Mouse (Mus musculus) B cell, adult 2 months (primary cell): Measurements from ENCODE around the gene Mon1a.

ENCODE experiments used
- DNase-seq, 2 experiments: peaks; one replicate each; pipeline ENCODE4 v3.0.0; 2022

The Mon1a gene

DNA sequence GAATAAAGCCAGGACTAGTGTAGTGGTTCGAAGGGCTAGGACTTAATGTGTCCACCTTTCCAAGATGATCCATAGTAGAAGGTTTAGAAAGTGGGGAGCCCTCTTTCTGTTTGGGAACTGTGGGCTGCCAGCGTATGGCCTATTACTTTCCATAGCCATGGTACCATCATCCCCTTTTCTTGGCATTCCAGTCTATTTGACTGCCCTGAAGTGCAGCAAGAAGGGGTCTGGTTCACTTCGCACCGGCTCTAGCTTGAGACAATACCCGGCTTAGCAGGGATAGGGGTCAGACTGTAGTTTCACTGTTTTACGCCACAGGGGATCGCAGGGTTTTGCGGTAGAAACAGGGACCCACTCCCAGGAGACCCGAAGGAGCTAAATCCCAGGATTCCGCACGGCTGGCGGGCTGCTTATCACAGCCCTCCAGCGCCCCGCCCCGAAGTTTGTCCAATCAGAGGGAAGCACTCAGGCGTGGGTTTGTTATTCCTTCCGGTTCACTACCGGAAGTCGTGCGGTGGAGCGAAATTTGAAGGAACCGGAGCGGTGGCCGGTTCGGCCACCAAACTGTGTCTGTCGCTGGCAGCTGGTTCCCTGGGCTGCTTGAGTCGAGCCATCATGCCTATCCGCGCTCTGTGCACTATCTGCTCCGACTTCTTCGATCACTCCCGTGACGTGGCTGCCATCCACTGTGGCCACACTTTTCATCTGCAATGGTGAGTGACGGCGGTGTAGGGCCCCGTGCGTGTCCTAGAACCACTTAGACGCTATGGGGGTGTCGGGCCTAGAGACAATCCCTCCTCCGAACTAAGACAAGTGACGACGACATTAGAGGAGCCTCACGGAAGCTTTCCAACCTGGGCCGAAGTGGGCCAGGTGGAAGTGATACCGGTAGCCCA, 62.8 kb downstream of the Mon1a start:
- peak; percentile 85 to 86 for DNase-seq
